Mouse (Mus musculus): ENCODE results near the gene Gprin1.

The Gprin1 gene

GRCm38 (mm10) chr13:54726131-54726530 is 23.5 kb downstream of the Gprin1 start:
- CTCF ChIA-PET, result no interaction called here

- CTCF ChIA-PET, result no interaction called here
Measured at GRCm38 (mm10) chr13:54723143-54723542, 26.5 kb downstream of the Gprin1 start.

- CTCF ChIA-PET, result interaction anchor here (0.7 to 1.0 kb wide), 2 partner anchors 9 to 570 kb away, joined by 3 to 42 read pairs; no protein-coding TSS in a partner anchor
Measured at GRCm38 (mm10) chr13:54716916-54717315, 32.8 kb downstream of the Gprin1 start.

GRCm38 (mm10) chr13:54714996-54715395 is 34.7 kb downstream of the Gprin1 start:
- CTCF ChIA-PET, result no interaction called here

- CTCF ChIA-PET, result no interaction called here
Measured at GRCm38 (mm10) chr13:54714393-54714792, 35.3 kb downstream of the Gprin1 start.

GRCm38 (mm10) chr13:54710866-54711265 is 38.8 kb downstream of the Gprin1 start:
- CTCF ChIA-PET, result no interaction called here

GRCm38 (mm10) chr13:54704890-54705289 is 44.8 kb downstream of the Gprin1 start:
- CTCF ChIA-PET, result no interaction called here

GRCm38 (mm10) chr13:54702507-54702906 is 47.2 kb downstream of the Gprin1 start:
- CTCF ChIA-PET, result no interaction called here

- CTCF ChIA-PET, result no interaction called here
Measured at GRCm38 (mm10) chr13:54701243-54701642, 48.4 kb downstream of the Gprin1 start, which contains the start of gene Cdhr2. TSS of gene Cdhr2 (plus strand) at chr13:54701461.

- CTCF ChIA-PET, result no interaction called here
Measured at GRCm38 (mm10) chr13:54695479-54696230, 54.0 kb downstream of the Gprin1 start.

GRCm38 (mm10) chr13:54694348-54695060 is 55.2 kb downstream of the Gprin1 start:
- CTCF ChIA-PET, result no interaction called here

GRCm38 (mm10) chr13:54693558-54694347 is 55.9 kb downstream of the Gprin1 start, which contains the start of gene Rnf44:
TSS of gene Rnf44 (minus strand) at chr13:54693907.
- CTCF ChIA-PET, result no interaction called here

GRCm38 (mm10) chr13:54692711-54693557 is 56.7 kb downstream of the Gprin1 start:
- CTCF ChIA-PET, result interaction anchor here (0.5 kb wide), 1 partner anchor 104 kb away, joined by 4 read pairs; no protein-coding TSS in a partner anchor

GRCm38 (mm10) chr13:54691737-54692136 is 57.9 kb downstream of the Gprin1 start:
- CTCF ChIA-PET, result no interaction called here

GRCm38 (mm10) chr13:54690151-54690740 is 59.4 kb downstream of the Gprin1 start:
- CTCF ChIA-PET, result no interaction called here

- CTCF ChIA-PET, result interaction anchor here (0.6 kb wide), 1 partner anchor 88 kb away, joined by 4 read pairs; no protein-coding TSS in a partner anchor
Measured at GRCm38 (mm10) chr13:54687575-54688424, 61.9 kb downstream of the Gprin1 start.

GRCm38 (mm10) chr13:54687096-54687495 is 62.6 kb downstream of the Gprin1 start:
- CTCF ChIA-PET, result no interaction called here

Measured in spleen, embryonic (tissue).